Mouse (Mus musculus) left cerebral cortex, adult 11 months (tissue): ENCODE data around the gene Clip4.
"Not testable (repeated sequence)": the region's sequence is repeated elsewhere in the genome, so short reads cannot be mapped to it uniquely, and the experiment has no call there.

Source experiments
- DNase-seq: peaks from one replicate; pipeline ENCODE4 v3.0.0; 2022; ENCODE audit warnings: low spot score

The Clip4 gene

DNA sequence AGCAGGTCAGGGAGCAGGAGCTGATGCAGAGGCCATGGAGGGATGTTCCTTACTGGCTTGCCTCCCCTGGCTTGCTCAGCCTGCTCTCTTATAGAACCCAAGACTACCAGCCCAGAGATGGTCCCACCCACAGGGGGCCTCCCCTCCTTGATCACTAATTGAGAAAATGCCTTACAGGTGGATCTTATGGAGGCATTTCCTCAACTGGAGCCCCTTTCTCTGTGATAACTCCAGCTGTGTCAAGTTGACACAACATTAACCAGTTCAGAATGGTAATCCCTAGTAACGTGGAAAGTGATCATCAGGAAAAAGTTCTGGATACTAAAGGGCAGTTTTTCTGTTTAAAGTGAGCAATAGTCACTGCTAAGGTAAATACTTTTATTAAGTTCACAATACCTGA lies at the start of gene Clip4:
Gene Clip4 (plus strand): TSS at position 301 of the 400 bp plus-strand sequence.
- not testable (repeated sequence) for DNase-seq

DNA sequence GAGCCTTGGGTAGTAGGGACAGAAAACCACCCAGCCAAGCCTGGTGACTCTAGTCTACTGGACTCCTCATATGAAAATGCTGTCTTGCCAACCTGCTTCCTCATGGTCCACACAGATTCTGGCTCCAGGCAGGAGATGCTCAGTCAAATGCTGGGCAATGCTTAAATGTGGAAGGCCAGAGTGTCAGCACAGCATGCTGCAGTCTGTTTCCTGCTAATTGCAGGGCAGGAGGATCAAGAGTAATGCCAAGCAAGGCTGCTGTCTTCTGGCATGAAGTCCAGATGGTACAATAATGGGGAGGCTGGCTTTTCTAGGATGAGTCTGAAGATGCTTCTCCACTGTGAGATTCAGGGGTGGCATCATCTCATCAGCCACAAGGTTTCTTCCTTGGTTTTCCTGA lies 47.8 kb upstream of the Clip4 start:
- no peak for DNase-seq

DNA sequence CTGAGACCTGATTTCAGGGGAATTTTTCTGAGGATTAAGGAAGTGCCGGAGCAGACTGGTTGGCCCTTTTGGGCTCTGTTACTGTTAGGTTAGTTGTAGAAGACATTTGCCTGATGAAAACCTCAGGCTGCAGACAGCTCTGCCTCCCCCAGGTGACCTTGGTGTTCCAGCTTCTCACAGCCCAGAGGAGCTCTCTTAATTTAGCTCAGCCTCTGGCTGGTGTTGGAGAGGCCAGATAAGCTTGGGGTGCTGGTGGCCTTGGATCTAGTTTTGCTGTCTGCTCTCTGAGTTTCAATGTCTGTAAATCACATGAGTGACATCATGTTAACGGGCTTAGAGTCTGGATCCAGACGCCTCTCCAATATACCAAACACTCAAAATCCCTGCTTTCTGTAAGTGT lies 47.3 kb upstream of the Clip4 start:
- DNase-seq = no peak

DNA sequence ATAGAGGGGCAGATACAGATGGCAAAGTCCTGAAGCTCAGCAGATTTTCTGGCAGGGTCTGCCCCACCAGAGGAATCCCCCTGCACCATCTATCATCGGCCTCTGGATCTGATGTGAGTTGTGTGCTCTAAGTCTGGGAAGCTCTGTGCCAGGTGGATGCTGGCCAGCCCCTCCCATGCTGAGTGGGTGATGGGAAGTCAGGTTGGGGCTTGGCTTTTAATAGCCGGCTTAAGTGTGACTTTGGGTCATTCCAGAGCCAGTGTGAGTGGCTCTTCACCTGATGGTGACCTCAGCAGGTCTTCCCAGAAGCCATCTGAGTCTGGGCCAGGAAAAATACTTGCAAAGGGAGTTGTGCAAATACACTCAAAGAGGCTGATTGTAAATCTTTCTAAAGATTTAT lies 37.6 kb upstream of the Clip4 start:
- DNase-seq = no peak

DNA sequence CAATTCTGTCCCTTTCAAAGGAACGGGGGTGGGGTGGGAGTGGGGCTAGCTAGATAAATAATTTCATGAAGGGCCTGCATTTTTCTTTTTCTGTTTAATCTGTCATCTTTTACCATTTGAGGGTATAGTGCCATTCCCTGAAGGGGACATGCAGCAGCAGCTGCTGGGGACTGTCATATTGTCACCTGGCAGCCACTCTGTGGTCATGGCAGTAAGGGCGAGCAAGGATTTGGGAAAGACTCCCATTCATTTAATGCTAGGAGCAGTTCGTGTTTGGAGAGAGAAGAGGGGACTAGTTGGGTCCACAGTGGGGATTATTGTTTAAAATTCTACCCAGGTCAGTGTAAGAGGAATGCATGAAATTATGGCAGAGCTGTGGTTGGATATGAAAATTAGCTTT lies 31.8 kb upstream of the Clip4 start:
- DNase-seq = no peak

DNA sequence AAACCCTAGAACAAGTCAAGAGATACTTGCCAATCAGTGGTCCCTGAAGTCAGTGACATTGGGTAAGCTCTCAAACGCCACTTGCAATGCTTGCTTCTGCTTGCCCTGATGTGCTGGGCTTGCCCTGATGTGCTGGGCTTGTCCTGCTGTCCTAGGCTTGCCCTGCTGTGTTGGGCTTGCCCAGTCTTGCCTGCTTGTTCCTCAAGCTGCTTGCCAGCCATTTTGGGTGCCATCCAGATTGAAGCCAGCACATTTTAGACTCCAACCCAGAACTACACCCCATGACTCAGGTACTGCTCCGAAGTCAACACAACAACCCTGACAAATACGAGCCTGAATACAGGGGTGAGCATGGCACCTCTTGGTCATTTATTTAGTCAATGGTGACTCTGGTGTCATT lies 26.1 kb upstream of the Clip4 start:
- no peak for DNase-seq

DNA sequence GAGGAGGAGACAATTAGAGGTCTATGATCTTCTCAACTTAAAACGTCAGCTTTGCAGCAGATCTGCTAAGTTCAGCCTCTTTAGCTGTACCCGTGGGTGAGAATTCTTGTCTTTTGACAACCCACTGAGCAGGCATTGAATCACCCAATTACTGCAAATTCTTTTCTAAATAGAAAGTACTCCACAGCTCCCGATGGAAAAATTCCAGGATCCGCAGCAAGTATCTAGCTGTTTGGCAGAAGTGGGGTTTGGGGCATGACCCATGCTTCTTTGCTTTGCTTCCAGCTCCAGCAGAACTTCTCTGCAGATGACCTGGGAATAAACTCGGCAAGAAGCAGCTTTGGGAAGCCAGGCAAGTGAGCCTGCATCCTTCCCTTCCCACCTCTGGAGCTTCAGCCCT lies 25.3 kb upstream of the Clip4 start:
- peak; percentile 58 for DNase-seq

DNA sequence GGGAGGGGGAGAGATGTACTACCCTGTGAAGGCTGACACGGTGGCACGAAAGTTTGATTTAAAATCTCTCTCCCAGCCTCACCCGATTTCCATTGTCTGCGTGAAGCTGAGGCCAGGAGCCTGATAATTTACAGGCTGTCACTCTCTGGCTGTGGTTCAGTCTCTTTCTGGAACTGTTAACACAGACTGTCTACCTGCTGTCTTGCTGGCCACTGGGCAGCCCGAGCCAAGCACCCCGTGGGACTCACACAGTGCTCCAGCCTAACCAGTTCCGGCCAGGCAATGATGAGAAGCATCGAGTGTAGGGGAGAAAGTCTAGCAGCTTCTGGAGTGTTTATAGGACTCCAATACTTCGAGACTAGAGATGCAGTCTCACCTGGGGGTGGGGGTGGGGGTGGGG lies 22.2 kb upstream of the Clip4 start:
- DNase-seq = no peak

DNA sequence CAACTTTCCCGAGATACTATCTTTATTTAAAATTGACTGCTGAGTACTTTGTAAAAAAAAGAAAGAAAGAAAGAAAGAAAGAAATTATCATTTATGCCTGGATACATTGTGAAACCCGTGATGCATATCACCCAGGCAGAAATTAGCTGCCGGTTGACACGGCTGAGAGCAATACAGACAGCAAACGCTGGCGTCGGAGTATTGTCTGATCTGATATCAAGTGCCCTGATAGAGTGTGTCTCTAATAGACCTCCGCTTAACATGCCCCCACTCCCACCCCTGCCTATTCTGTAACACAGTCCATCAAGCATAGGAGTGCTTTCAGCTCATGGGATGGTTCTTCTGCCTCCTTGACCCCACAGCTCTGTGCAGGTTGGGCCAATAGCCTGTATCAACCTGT lies 20.7 kb upstream of the Clip4 start:
- DNase-seq = no peak

DNA sequence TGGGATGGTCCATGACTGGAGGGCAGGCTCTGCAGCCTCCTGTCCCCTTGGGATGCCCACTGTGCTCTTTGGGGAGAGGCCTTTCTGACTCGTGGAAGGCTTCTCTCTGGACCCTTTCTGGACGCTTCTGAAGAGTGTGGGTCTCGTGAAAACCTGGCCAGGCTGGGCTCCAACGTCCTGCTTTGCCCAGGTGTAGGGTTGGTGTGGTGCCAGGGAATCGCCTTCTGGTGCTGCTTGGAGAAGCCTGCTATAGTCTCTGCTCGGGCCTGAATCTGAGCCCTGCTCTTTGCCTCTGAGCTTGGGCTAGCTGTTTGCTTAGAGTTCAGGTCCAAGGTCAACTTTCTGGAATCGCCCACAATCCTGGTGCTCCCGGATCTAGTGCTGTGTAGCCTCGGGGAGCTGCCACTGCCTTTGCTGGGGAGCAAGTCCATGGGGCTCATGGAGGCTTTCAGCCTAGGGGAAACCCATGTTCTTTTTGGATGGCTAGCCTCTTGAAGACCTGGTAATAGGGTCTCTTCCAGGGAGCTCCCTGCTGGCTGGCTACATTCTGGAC lies 18.6 kb upstream of the Clip4 start:
- no peak for DNase-seq

DNA sequence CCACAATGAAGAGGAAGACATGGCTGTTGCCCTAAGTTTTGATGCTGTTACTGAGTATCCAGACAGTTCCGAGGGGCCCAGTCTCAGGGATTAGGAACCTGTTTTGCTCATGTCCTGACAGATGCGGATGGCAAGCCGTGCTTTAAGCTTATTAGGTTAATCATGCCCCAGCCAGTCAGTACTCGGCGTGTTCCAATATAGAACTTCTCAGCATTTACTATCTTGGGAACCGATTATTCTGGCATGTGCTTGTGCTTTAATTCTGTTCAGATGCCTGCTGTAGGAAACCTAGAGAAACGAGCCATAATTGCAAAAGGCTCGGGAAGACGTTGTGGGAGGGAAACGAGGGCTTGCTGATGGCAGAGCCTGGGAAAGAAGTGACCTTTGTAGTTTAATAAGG lies 15.4 kb upstream of the Clip4 start, which contains the start of gene Pcare:
Gene Pcare (minus strand): TSS at position 64 of the 400 bp plus-strand sequence.
- DNase-seq = no peak

DNA sequence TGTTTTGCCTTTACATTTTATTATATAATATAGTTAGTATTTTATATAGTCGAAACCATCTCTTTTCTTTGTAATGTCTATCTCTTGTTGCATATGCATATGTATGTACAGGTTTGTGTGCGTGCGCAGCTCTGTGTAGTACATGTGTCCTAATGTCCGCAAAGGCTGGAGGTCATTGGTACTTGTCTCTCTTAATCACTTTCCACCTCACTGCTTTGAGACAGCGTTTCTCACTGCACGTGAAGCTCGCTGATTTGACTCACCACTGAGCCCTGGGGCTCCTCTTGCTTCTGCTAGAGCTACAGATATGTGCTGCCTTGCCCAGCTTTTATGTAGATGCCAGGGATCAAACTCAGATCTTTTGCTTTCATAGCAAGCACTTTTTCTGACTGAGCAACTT lies 7.7 kb upstream of the Clip4 start:
- no peak for DNase-seq

DNA sequence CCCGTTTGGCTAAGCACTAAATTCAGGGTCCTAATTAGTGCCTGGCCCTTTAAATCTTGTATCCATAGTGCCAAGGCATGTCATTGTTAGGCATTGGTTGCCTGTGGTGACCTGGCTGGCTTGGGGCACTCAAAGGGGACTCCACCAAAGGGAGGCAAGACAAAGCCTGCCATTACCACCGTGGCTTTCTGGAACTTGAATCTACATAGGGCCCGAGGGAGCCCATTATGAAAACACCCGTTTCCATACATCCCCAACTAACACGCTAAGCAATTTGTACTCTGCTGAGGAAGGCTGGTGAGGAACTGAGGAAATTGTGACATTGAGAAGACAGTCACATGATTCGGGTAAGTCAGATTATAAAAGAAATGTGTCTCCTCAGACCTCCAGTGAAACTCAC lies 1.3 kb downstream of the Clip4 start:
- DNase-seq = no peak

DNA sequence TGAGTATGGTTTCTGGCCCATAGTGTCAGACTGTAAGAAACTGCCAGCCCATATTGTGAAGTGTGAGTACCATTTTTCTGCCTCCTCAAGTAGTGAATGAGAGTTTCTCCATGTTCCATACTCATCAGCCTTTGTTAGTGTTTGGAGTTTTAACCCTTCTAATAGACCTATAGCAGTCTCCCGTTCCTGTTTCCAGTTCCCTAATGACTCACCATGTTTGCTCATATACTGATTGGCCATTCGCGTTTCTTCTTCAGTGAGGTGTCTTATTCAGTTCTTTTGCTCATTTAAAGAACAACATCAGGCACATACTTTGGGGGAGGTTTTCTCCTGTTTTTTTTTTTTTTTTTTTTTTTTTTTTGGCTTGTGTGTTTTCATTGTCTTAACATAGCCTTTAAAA lies 2.4 kb downstream of the Clip4 start:
- no peak for DNase-seq

DNA sequence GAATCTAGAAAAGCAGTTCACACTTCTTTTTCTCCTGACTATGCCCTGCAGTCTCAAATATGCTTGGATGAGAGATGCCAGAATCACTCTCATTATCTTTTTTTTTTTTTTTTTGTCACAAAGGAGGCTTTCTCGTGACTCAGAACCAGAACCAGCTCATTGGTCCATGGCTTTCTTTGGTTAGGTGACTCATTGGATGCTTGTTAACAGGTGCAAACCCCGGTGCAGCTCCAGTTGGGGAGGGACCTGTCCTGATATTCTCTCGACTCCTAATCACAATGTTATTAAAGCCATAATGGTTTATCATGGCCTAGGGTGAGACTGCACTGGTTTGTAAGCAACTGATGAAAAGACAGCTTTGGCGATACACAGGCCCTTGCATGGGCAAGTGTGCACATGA lies 5.9 kb downstream of the Clip4 start:
- DNase-seq = no peak

DNA sequence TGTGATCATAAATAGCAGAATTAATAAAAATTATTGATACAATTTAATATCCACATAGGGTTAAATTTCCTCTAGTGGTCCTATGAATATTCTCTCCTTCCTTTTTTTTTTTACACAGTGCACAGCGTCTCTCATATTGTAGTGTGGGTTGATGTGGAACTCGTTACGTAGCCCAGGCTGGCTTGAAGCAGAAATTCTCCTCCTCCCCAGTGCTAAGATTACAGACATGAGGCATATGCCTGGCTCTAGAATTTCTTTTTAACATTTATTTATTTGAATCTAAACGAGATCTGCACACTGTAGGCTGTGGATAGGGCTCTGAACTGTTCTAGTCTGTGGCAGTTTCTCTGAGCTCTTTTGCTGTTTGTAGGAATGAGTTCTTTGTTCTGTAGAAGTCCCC lies 7.0 kb downstream of the Clip4 start:
- DNase-seq = no peak

DNA sequence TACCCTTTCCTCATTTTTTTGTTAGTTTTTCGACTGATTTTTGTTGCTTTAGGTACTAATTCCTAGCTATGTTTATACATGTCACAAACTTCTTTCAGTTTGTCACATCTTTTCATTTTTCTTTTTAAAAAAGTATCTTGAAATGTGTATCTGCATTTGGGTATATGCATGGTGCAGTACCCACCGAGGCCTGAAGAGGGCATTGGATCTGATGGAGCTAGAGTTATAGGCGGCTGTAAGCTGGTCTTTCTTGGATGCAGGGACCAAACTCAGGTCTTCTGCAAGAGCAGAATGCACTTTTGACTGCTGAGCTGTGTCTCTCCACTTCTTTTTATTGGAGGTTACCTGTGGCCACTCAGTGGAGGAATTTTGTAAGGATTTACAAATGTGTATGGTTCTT lies 10.4 kb downstream of the Clip4 start:
- DNase-seq = no peak

DNA sequence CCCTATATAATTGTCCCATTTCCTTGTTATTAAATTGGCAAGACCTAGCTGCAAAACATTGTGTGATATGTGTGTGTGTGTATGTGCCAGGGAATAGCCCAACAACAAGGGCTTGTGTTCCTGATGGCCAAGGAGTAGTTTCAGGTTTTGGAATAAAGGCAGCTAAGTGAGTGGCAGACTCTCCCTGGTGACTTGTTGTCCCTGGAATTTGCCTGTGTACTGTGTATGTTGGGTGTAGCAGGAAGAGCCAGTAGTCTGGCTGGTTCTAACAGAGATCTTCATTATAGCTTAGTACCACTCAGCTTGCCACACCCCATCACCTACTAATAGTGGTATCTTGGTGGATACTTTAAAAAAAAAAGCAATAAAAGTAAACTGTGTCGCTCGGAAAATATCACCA lies 12.2 kb downstream of the Clip4 start:
- no peak for DNase-seq

DNA sequence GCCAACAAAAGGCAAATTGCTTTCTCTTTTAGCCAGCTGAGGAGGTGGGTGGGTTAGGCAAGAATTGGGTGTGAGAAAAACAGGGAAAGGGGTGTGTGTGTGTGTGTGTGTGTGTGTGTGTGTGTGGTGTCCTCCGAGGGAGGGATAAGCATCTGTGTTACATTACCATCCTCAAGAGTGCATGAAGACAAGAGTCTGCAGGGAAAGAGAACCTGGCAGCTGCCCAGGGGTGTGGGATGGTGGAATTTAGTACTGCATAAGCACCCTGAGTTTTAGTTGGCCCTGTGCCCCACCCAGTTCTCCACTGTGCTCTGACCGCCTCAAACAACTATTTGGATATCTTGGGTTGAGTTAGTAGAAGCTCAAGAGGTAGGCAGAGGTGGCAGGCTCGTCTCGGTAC lies 12.7 kb downstream of the Clip4 start:
- DNase-seq = peak; percentile 64

DNA sequence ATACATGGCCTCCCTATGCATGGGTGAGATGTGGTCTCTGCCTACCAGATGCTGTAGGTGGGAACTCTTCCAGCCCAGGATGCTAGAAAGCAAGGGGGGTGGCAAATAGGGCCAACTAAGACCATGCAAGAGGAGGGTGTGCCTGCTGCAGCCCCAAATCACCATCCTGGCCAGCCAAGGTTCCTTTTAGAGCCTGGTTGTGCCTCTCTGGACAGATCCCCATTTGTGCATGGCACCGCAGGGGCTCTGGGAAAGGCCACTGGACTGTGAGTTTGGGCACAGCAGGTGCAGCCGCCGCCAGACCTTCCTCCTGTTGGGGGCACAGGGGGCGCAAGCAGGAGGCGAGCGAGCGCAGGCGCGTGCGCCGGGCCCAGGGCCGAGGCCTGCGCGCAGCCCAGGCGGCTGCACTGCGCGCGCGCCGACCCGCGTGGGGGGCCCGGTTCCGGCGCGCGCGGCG lies 14.0 kb downstream of the Clip4 start:
- no peak for DNase-seq

DNA sequence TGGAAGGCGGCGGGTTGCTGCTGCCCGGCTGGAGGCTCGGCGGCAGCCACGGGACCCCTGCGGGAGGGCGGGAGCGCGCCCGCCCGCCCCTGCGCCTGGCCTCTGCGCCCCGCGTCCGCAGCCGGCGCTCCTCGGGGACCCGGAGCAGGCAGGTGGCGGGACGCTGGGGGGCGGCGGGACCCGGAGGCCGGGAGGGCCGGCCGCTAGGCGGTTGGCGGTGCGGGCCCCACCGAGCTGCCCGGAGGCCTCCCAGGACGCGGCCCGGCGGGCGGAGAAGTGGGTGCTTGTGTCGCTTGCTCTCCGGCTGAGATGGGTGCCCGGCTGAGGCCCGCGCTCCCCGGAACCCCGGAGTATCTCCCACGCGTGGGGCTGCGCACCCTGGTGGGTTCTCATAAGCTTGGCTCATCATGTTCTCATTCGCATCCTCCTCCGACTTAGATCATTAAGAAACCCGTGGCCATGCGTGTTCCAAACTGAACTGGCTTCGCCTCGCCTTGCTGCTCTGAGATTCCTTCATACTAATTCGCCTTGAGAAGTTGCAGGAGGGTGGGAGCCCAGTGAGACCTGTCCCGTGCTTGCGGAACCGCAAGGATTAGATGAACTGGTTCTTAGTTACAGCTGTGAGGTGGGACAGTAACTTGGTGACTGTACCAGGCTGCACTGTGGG lies 14.6 kb downstream of the Clip4 start:
- DNase-seq = no peak

DNA sequence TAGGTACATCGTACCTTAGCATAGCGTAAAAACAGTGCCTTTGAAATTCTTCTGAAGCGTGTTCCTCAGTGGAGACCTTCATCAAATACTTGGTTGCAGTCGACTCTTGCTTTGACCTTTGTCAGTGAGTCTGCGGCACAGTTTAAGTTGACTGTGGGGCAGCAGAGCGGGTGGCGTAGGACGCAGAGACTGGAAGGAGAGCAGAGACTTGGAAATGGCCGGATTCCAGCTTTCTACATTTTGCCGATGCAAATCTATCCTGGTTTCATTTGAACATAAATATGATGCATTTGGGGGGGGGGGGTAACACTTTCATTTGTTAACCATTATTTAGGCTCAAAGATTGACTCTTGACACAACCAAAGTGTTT lies 15.1 kb downstream of the Clip4 start:
- no peak for DNase-seq

DNA sequence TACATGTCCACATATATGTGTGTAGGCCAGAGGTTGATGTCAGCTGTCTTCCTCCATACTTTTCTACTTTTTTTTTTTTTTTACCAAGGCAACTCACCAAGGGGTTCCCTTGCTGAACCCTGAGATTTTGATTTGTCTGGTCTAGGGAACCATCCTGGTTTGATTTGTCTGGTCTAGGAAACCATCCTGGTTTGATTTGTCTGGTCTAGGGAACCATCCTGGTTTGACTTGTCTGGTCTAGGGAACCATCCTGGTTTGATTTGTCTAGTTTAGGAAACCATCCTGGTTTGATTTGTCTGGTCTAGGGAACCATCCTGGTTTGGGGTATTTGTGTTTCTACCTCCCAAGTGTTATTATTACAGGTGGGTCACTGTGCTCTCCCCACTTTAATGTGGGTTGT lies 18.2 kb downstream of the Clip4 start:
- DNase-seq = no peak

DNA sequence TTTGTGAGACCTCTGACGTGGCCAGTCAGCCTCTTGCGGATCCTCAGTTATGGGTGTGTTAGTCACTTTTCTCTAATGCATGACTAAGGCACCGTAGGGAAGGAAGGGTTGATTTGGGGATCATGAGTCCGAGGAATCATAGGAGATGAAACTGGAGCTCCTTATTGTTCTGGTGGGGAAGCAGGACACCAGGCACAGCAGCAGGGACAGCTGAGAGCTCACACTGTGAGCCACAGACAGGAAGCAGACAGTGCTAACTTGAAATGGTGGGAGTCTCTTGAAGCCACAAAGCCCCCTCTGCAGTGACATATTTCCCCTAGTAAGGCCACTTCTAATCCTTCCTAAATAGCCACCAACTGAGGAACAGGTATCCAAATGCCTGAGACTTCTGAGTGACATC lies 22.8 kb downstream of the Clip4 start:
- DNase-seq = no peak
